Mouse (Mus musculus) stomach, embryonic 14.5 days (tissue): ENCODE results near the gene Hnf1a. TPM values are rescaled to one million over a fixed set of nuclear protein-coding genes. Genes with fewer than 3 reads are reported as not detected.

Source experiments
- ATAC-seq: fragments of 200-750 bp; cut with Nextera tagmentation; 2 replicates; pipeline ENCODE4 v1.8.0; 2017; ENCODE audit warnings: low read depth, moderate TSS enrichment; ENCODE audit not compliant: insufficient number of reproducible peaks, insufficient read depth, low FRiP score
- H3K27ac ChIP-seq: fragments of 300-500 bp; sonication (generic); 2 replicates; pipeline ENCODE4 v1.5.1; 2014; ENCODE audit warnings: mild to moderate bottlenecking, low read length, moderate library complexity, mixed read lengths
- H3K27me3 ChIP-seq: fragments of 300-500 bp; sonication (generic); 2 replicates; pipeline ENCODE4 v1.6.1; 2014; ENCODE audit warnings: low read length, control low read depth, mixed read lengths; ENCODE audit not compliant: control insufficient read depth, insufficient read depth
- H3K36me3 ChIP-seq: fragments of 300-500 bp; sonication (generic); 2 replicates; pipeline ENCODE4 v1.6.1; 2014; ENCODE audit warnings: mild to moderate bottlenecking, control low read depth, low read length, moderate library complexity, mixed read lengths; ENCODE audit not compliant: control insufficient read depth, insufficient read depth
- H3K4me1 ChIP-seq: fragments of 300-500 bp; sonication (generic); 2 replicates; pipeline ENCODE4 v1.6.1; 2014; ENCODE audit warnings: low read length, control low read depth, mixed read lengths; ENCODE audit not compliant: control insufficient read depth, insufficient read depth
- H3K4me2 ChIP-seq: fragments of 300-500 bp; sonication (generic); replicated peaks from 2 replicates; pipeline ENCODE4 v1.6.1; 2014; ENCODE audit warnings: low read depth, low read length, control low read depth
- H3K4me3 ChIP-seq: fragments of 300-500 bp; sonication (generic); 2 replicates; pipeline ENCODE4 v1.5.1; 2014; ENCODE audit warnings: low read depth, low read length, control low read depth
- H3K9ac ChIP-seq: fragments of 300-500 bp; sonication (generic); replicated peaks from 2 replicates; pipeline ENCODE4 v1.6.1; 2014; ENCODE audit warnings: low read depth, mild to moderate bottlenecking, control low read depth, low read length, moderate library complexity, mixed read lengths
- H3K9me3 ChIP-seq: fragments of 300-500 bp; sonication (generic); 2 replicates; pipeline ENCODE4 v1.6.1; 2016; ENCODE audit warnings: low read depth, low read length, control low read depth; ENCODE audit not compliant: control insufficient read depth
- WGBS: fragments of 180-500 bp; shearing (Covaris S2); extraction: QIAGEN DNeasy Blood & Tissue Kit; methylation state at CpG from one replicate; pipeline ENCODE4 v1.1.7; 2014; 5-methylcytosine and 5-hydroxymethylcytosine counted together
- polyA plus RNA-seq: library from polyadenylated mRNA; unstranded; fragments of >200 nt; fragmentation: Nextera tagmentation; extraction: Ambion mirVana; gene quantifications from 2 replicates; pipeline ENCODE4 v1.2.1, GENCODE M21; 2014

Gene Hnf1a
- polyA plus RNA-seq, result 7.1 and 7.7 TPM in 2 replicates

- peak; percentile 50 for ATAC-seq
- WGBS, result 34% methylated on average over 17 of the region's 17 CpGs
- H3K4me1 ChIP-seq, result peaks cover 12% of the 10 kb centered on the region; the same call in 1 of the 2 replicates
- peak within 1 kb of the TSS; percentile 33 for H3K4me2 ChIP-seq
- H3K27me3 ChIP-seq, result no peaks in the 10 kb centered on the region
- H3K4me3 ChIP-seq, result peak within 1 kb of the TSS; percentile 35
- H3K9ac ChIP-seq, result peak within 1 kb of the TSS; percentile 48
- H3K36me3 ChIP-seq, result no peaks in the 10 kb centered on the region
- peak within 1 kb of the TSS; percentile 90 for H3K27ac ChIP-seq
- H3K9me3 ChIP-seq, result no peaks in the 10 kb centered on the region
Measured at GRCm38 (mm10) chr5:114970824-114971227, at the start of gene Hnf1a. Hnf1a (minus strand) TSS chr5:114971094.

GRCm38 (mm10) chr5:115018813-115019212 lies 47.9 kb upstream of the Hnf1a start:
- Histone ChIP-seq H3K9me3 (no peaks in the 10 kb centered on the region), H3K9ac (no peak overlapping the region), H3K36me3 (no peaks in the 10 kb centered on the region), H3K4me1 (peaks cover 14% of the 10 kb centered on the region), H3K27me3 (no peaks in the 10 kb centered on the region), H3K27ac (peak overlapping the region; percentile 1), H3K4me2 (no peak overlapping the region), H3K4me3 (no peak overlapping the region)
- ATAC-seq, result no peak
- WGBS, result 46% methylated on average over 4 of the region's 4 CpGs

DNA sequence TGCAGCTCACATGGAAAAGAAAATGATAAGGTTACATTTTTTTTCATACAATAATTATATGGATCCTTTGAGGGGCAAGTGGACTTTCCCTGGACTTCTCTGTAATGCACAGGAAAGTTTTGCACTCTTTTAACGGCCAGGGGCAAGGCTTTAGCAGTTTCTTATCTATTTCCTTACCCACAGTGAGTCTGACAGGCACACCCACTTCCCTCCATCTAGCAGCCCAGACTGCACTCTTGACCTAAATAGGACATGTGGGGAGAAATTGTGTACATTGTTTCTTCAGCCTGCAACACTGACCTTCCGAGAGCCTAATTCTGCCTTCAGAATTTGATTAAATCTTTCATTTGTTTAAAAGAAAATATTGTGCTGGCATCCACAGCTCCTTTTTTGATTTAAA lies 47.4 kb upstream of the Hnf1a start:
- H3K27me3 ChIP-seq, result no peaks in the 10 kb centered on the region
- no peak overlapping the region for H3K4me3 ChIP-seq
- H3K4me1 ChIP-seq, result peaks cover 19% of the 10 kb centered on the region
- 31% methylated on average over 2 of the region's 2 CpGs for whole genome bisulfite sequencing
- no peak overlapping the region for H3K27ac ChIP-seq
- no peaks in the 10 kb centered on the region for H3K9me3 ChIP-seq
- no peak for ATAC-seq
- H3K9ac ChIP-seq, result no peak overlapping the region
- H3K4me2 ChIP-seq, result no peak overlapping the region
- H3K36me3 ChIP-seq, result no peaks in the 10 kb centered on the region

DNA sequence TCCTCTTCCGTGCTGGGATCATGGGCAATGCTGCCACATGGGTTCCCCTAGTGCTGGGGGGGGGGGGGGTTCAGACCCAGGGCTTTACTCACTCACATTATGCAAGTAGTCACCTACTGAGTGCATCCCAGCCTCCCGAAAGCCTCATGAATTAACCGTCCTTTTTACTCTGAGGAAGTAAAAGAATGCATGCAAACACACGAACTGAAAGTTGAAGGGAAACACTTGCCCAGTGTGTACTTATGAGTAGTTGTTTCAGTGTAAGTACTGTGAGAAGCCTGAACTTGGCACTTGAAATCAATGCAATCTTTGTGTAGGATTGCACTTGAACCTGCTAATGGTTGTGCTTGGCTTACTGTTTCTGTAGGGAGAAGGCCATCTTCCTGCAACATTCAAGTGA lies 44.2 kb upstream of the Hnf1a start:
- no peaks in the 10 kb centered on the region for H3K27me3 ChIP-seq
- WGBS, result 52% methylated on average over 4 of the region's 4 CpGs
- H3K9ac ChIP-seq, result no peak overlapping the region
- no peaks in the 10 kb centered on the region for H3K36me3 ChIP-seq
- H3K4me1 ChIP-seq, result peaks cover 30% of the 10 kb centered on the region
- H3K4me3 ChIP-seq, result no peak overlapping the region
- no peak overlapping the region for H3K27ac ChIP-seq
- no peak overlapping the region for H3K4me2 ChIP-seq
- no peaks in the 10 kb centered on the region for H3K9me3 ChIP-seq
- ATAC-seq, result no peak

DNA sequence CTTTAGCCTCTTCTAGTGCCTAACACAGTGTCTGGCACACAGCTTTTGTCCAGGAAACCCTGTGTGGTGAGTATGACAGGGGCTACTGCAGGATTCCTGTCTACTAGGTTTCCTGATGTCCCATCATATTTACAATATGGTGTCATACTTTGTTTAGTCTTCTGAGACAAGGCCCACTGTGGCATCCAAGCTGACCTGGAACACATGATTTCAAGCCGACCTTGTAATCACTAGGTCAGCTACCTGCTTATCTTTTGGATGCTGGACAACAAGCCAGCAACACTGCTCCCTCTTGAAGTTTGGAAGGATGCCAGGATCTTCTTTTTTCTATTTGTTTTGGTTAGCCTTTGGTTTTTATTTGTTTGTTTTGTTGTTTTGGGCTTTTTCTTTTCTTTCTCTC lies 43.7 kb upstream of the Hnf1a start:
- H3K4me3 ChIP-seq, result no peak overlapping the region
- H3K4me2 ChIP-seq, result no peak overlapping the region
- no peaks in the 10 kb centered on the region for H3K27me3 ChIP-seq
- ATAC-seq, result no peak
- H3K27ac ChIP-seq, result no peak overlapping the region
- 39% methylated on average over 1 of the region's 1 CpGs for WGBS
- H3K4me1 ChIP-seq, result peaks cover 35% of the 10 kb centered on the region
- H3K9me3 ChIP-seq, result no peaks in the 10 kb centered on the region
- H3K9ac ChIP-seq, result no peak overlapping the region
- no peaks in the 10 kb centered on the region for H3K36me3 ChIP-seq

DNA sequence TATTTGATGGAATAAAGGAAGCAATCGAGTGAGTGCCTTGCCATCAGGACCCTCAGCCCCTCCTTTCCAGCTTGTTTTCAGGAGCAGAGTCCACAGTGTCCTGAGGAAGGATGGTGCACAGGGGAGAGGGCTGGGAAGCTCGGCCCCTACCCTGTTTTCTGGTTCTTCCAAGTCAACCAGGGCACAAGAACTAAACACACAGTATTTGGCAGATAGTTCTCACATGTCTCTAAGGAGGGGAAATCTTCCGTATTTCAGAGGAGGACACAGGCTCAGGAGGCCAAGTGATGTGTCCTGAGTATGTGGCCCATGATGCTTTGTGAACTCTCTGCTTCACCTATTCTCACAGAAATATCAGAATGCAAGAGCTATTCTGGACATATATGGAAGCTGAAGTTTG lies 42.5 kb upstream of the Hnf1a start:
- no peak overlapping the region for H3K9ac ChIP-seq
- 61% methylated on average over 3 of the region's 3 CpGs for WGBS
- ATAC-seq, result no peak

DNA sequence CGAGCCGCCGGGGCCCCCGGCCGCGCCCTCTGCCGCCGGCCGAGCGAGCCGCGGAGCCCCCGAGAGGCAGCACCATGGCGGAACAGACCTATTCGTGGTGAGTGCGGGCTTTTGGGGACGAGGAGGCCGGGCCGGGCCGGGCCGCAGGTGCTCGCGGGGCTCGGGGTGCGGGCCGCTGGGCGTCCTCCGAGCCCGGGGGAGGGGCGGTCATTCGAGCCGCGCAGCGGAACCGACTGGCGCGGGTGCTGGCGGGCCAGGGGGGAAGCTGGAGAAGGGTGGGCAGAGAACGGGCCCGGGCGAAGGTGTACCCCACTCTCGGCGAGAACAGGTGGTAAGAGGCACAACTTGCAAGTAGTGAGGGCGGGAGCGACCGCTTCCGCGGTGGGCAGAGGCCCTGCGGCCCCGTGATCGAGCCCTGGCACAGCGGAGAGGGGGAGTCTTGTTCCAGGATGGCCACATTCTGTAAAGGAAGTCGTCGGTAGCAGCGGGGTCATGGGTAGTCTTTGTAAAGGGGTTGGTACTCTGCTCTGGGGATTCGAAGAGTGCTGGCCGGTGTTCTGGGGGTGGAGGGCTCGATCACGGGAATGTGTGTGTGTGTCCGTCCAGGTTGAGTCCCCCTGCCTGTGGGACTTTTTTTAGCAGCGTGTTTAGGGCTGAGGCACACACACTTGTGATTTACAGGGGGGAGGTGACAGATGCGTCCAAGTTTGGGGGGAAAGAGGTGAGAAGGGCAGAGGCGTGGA lies 40.8 kb upstream of the Hnf1a start:
- ATAC-seq, result peak; percentile 51
- WGBS, result under 1% methylated on average over 63 of the region's 63 CpGs

More for the DNA sequence above, 42.5 kb upstream of the Hnf1a start:
- Histone ChIP-seq H3K4me3 (no peak overlapping the region), H3K27ac (no peak overlapping the region), H3K27me3 (no peaks in the 10 kb centered on the region), H3K9me3 (no peaks in the 10 kb centered on the region), H3K4me2 (0 out of 2 replicates have a peak overlapping the region, but pooled peaks have one; percentile 97), H3K36me3 (no peaks in the 10 kb centered on the region), H3K4me1 (peaks cover 37% of the 10 kb centered on the region)

DNA sequence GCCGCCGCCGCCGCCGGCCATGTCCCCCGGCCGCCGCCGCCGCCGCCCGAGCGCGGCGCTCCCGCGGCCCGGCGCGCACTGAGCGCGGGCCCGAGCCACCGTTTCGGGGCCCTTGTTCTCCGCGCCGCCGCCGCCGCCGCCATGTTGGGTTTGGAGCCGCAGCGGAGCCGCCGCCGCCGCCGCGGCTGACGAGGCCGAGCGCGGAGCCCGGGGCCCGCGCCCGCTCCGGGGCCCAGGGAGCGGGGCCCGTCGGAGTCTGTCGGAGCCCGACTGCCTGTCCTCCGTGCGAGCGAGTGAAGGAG lies 40.3 kb upstream of the Hnf1a start:
- peaks cover 32% of the 10 kb centered on the region for H3K4me1 ChIP-seq
- H3K9ac ChIP-seq, result peak overlapping the region; percentile 97
- no peaks in the 10 kb centered on the region for H3K27me3 ChIP-seq
- no peak overlapping the region for H3K4me2 ChIP-seq
- under 1% methylated on average over 45 of the region's 57 CpGs for WGBS
- no peaks in the 10 kb centered on the region for H3K9me3 ChIP-seq
- peak; percentile 35; the same call in 1 of the 2 replicates for ATAC-seq
- peak overlapping the region; percentile 84 for H3K27ac ChIP-seq
- H3K36me3 ChIP-seq, result no peaks in the 10 kb centered on the region
- H3K4me3 ChIP-seq, result peak overlapping the region; percentile 97

More for the DNA sequence above, 40.8 kb upstream of the Hnf1a start:
- Histone ChIP-seq H3K4me3 (peak overlapping the region; percentile 97), H3K27ac (peak overlapping the region; percentile 84), H3K27me3 (no peaks in the 10 kb centered on the region), H3K36me3 (no peaks in the 10 kb centered on the region), H3K9me3 (no peaks in the 10 kb centered on the region), H3K9ac (peak overlapping the region; percentile 97), H3K4me1 (peaks cover 32% of the 10 kb centered on the region), H3K4me2 (peak overlapping the region; percentile 97)
